Mouse (Mus musculus): Measurements from ENCODE around the gene Ndst2.

DNA sequence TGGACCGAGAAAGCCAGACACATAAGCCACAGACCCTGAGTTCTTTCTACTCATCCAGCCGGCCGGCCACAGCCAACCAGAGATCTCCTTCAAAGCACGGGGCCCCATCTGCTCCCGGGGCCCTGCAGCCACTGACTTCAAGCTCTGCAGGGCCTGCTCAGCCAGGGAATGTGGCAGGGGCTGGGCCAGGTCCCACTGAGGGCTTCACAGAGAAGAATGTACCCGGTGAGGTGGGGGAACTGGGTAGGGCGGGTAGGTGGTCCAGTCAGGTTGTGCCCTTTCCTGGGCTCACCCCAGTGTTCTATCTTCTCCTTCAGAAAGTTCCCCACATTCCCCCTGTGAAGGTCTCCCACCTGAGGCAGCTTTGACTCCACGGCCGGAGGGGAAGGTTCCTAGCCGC lies 15.9 kb downstream of the Ndst2 start:
- TF ChIP-seq BHLHE40 (IDR thresholded peaks at IDR 0.05; ENCODE audit: borderline replicate concordance, low read depth, low read length), result no peak
- no peak for TF ChIP-seq EP300 (IDR thresholded peaks at IDR 0.05; ENCODE audit: low read depth in 1 of 2, low read length in 2 of 2)
- TF ChIP-seq MYC (IDR thresholded peaks at IDR 0.05; ENCODE audit: low read depth, low read length), result no peak
- TF ChIP-seq CTCF (IDR thresholded peaks at IDR 0.05 in 2 of 3, conservative IDR thresholded peaks at IDR 0.05 in 1 of 3; ENCODE audit: control insufficient read depth in 1 of 3, insufficient read depth in 1 of 3, low read depth in 2 of 3, low read length in 3 of 3, poor library complexity in 1 of 3, severe bottlenecking in 1 of 3), result no peak
- TF ChIP-seq USF1 (IDR thresholded peaks at IDR 0.05; ENCODE audit: low read depth, low read length), result no peak
- no peak for TF ChIP-seq POLR2AphosphoS2 (IDR thresholded peaks at IDR 0.05; ENCODE audit: low read length)
- no peak for TF ChIP-seq MAZ (IDR thresholded peaks at IDR 0.05; ENCODE audit: low read depth, low read length)
